Comparison of ENCODE assay signal across 16 mouse cellular contexts in genomic region chr11:38067682-38068081, GRCm38 (mm10).
A peak's percentile ranks its signal among the peaks of the same experiment; 100 is the strongest.
DNase-seq lines count a peak whose midpoint lies in the region; ATAC-seq and TF ChIP-seq lines count a peak whose summit lies in the region.
"Had no signal": no experiment of that assay in that cellular context is flagged by ENCODE, and none has a peak within 500 bp of the region (broad histone marks: within the 10 kb centered on the region; RNA-seq: fewer than 3 reads in every experiment).

No protein-coding gene starts in this region.

- TF ChIP-seq CTCF in forebrain, postnatal 0 days (IDR thresholded peaks at IDR 0.05; ENCODE audit: low read depth), result no peak

- H3K9me3 ChIP-seq in forebrain, embryonic 10.5 days, result no peaks in the 10 kb centered on the region
- no peaks in the 10 kb centered on the region for H3K9me3 ChIP-seq in forebrain, postnatal 0 days (ENCODE audit: low read length)
- no peaks in the 10 kb centered on the region for H3K9me3 ChIP-seq in midbrain, embryonic 12.5 days
- H3K9me3 ChIP-seq in midbrain, embryonic 15.5 days, result no peaks in the 10 kb centered on the region
- no peaks in the 10 kb centered on the region for H3K9me3 ChIP-seq in forebrain, embryonic 11.5 days (ENCODE audit: control insufficient read depth, low read length)
- H3K9me3 ChIP-seq: intestine, embryonic 15.5 days; limb, embryonic 10.5 days; liver, embryonic 15.5 days had no signal

- H3K4me2 ChIP-seq in forebrain, postnatal 0 days (ENCODE audit: low read depth), result no peak overlapping the region
- no peak overlapping the region for H3K4me2 ChIP-seq in midbrain, embryonic 12.5 days (replicated peaks)
- H3K4me2 ChIP-seq in midbrain, embryonic 15.5 days, result no peak overlapping the region
- no peak overlapping the region for H3K4me2 ChIP-seq in forebrain, embryonic 11.5 days (ENCODE audit: low read depth, low read length, severe bottlenecking)
- H3K4me2 ChIP-seq: intestine, embryonic 15.5 days; liver, embryonic 15.5 days had no signal

- WGBS in forebrain, embryonic 10.5 days, result 11% methylated on average over 1 of the region's 1 CpGs
- 12% methylated on average over 1 of the region's 1 CpGs for WGBS in forebrain, postnatal 0 days
- whole genome bisulfite sequencing in midbrain, embryonic 12.5 days, result 9% methylated on average over 1 of the region's 1 CpGs
- WGBS in midbrain, embryonic 15.5 days, result 24% methylated on average over 1 of the region's 1 CpGs
- WGBS in forebrain, embryonic 11.5 days, result 10% methylated on average over 1 of the region's 1 CpGs

- H3K36me3 ChIP-seq in forebrain, embryonic 10.5 days (replicated peaks), result no peaks in the 10 kb centered on the region
- H3K36me3 ChIP-seq in forebrain, postnatal 0 days (ENCODE audit: insufficient read depth), result no peaks in the 10 kb centered on the region
- no peaks in the 10 kb centered on the region for H3K36me3 ChIP-seq in midbrain, embryonic 12.5 days
- no peaks in the 10 kb centered on the region for H3K36me3 ChIP-seq in midbrain, embryonic 15.5 days (replicated peaks)
- H3K36me3 ChIP-seq in forebrain, embryonic 11.5 days (ENCODE audit: control insufficient read depth, insufficient read depth, low read length), result no peaks in the 10 kb centered on the region
- H3K36me3 ChIP-seq: intestine, embryonic 15.5 days; limb, embryonic 10.5 days; liver, embryonic 15.5 days had no signal

- H3K9ac ChIP-seq in forebrain, postnatal 0 days, result no peak overlapping the region
- H3K9ac ChIP-seq in midbrain, embryonic 12.5 days (replicated peaks), result no peak overlapping the region
- no peak overlapping the region for H3K9ac ChIP-seq in midbrain, embryonic 15.5 days
- H3K9ac ChIP-seq in forebrain, embryonic 11.5 days (ENCODE audit: low read length), result no peak overlapping the region
- H3K9ac ChIP-seq: intestine, embryonic 15.5 days; liver, embryonic 15.5 days had no signal

- H3K27ac ChIP-seq in forebrain, embryonic 10.5 days, result no peak overlapping the region
- no peak overlapping the region for H3K27ac ChIP-seq in forebrain, postnatal 0 days (ENCODE audit: low read depth, low read length)
- no peak overlapping the region for H3K27ac ChIP-seq in midbrain, embryonic 12.5 days (replicated peaks)
- H3K27ac ChIP-seq in midbrain, embryonic 15.5 days, result no peak overlapping the region
- no peak overlapping the region for H3K27ac ChIP-seq in forebrain, embryonic 11.5 days (ENCODE audit: low read depth, low read length)
- H3K27ac ChIP-seq: intestine, embryonic 15.5 days; limb, embryonic 10.5 days; liver, embryonic 15.5 days had no signal

- H3K4me3 ChIP-seq in forebrain, embryonic 10.5 days, result no peak overlapping the region
- no peak overlapping the region for H3K4me3 ChIP-seq in forebrain, postnatal 0 days (ENCODE audit: low read depth, low read length)
- no peak overlapping the region for H3K4me3 ChIP-seq in midbrain, embryonic 12.5 days
- H3K4me3 ChIP-seq in midbrain, embryonic 15.5 days, result no peak overlapping the region
- H3K4me3 ChIP-seq in forebrain, embryonic 11.5 days (ENCODE audit: low read depth, low read length), result no peak overlapping the region
- H3K4me3 ChIP-seq: intestine, embryonic 15.5 days; limb, embryonic 10.5 days; liver, embryonic 15.5 days; myocyte had no signal

- peak; percentile 16 for DNase-seq in forebrain, embryonic 10.5 days (ENCODE audit: extremely low spot score, low spot score)
- DNase-seq in forebrain, postnatal 0 days, result no peak
- no peak for DNase-seq in forebrain, embryonic 11.5 days (ENCODE audit: low spot score)
- DNase-seq in retina, postnatal 1 day, result peak; percentile 89
- no peak for DNase-seq in MN1 (ENCODE audit: low spot score)
- DNase-seq: adrenal gland, postnatal 25 days; B cell, adult 2 months; kidney, postnatal 25 days; lung, postnatal 36 days had no signal

- no peak for ATAC-seq in forebrain, postnatal 0 days
- ATAC-seq in midbrain, embryonic 12.5 days (ENCODE audit: low FRiP score, low read depth), result peak; percentile 80; the same call in 1 of the 2 replicates
- no peak for ATAC-seq in midbrain, embryonic 15.5 days (replicated peaks)
- ATAC-seq in forebrain, embryonic 11.5 days (replicated peaks; ENCODE audit: low FRiP score), result peak; percentile 88
- no peak for ATAC-seq in CD4-positive, CD25-positive, alpha-beta regulatory T cell, adult 4 months
- ATAC-seq: intestine, embryonic 15.5 days had no signal

- peaks cover 14% of the 10 kb centered on the region for H3K4me1 ChIP-seq in forebrain, embryonic 10.5 days
- H3K4me1 ChIP-seq in forebrain, postnatal 0 days (ENCODE audit: insufficient read depth), result no peaks in the 10 kb centered on the region
- H3K4me1 ChIP-seq in midbrain, embryonic 12.5 days, result 0 out of 2 replicates have a peak, but pooled peaks cover 2% of the 10 kb centered on the region
- H3K4me1 ChIP-seq in midbrain, embryonic 15.5 days, result no peaks in the 10 kb centered on the region
- H3K4me1 ChIP-seq in forebrain, embryonic 11.5 days (replicated peaks; ENCODE audit: control insufficient read depth, insufficient read depth, low read length), result no peaks in the 10 kb centered on the region; the same call in 1 of the 2 replicates
- H3K4me1 ChIP-seq: intestine, embryonic 15.5 days; limb, embryonic 10.5 days; liver, embryonic 15.5 days had no signal

- peaks cover 6% of the 10 kb centered on the region for H3K27me3 ChIP-seq in forebrain, embryonic 10.5 days (ENCODE audit: poor library complexity, severe bottlenecking)
- H3K27me3 ChIP-seq in forebrain, postnatal 0 days (ENCODE audit: insufficient read depth, low read length), result no peaks in the 10 kb centered on the region
- H3K27me3 ChIP-seq in midbrain, embryonic 12.5 days, result no peaks in the 10 kb centered on the region
- H3K27me3 ChIP-seq in midbrain, embryonic 15.5 days (replicated peaks), result no peaks in the 10 kb centered on the region
- no peaks in the 10 kb centered on the region for H3K27me3 ChIP-seq in forebrain, embryonic 11.5 days (ENCODE audit: control insufficient read depth, insufficient read depth, low read length)
- H3K27me3 ChIP-seq: intestine, embryonic 15.5 days; liver, embryonic 15.5 days had no signal

Comparison
In these comparisons a context has a peak if more than half of its experiments do, and no peak if none do; other contexts are left out.
1. DNase-seq: peak in forebrain, embryonic 10.5 days (single experiment) and retina, postnatal 1 day (single experiment); none in forebrain, postnatal 0 days (single experiment), forebrain, embryonic 11.5 days (single experiment) and MN1 (single experiment).
2. ATAC-seq: peak in midbrain, embryonic 12.5 days (single experiment) and forebrain, embryonic 11.5 days (single experiment); none in forebrain, postnatal 0 days (single experiment), midbrain, embryonic 15.5 days (single experiment) and CD4-positive, CD25-positive, alpha-beta regulatory T cell, adult 4 months (single experiment).